Mouse (Mus musculus): ENCODE results near the gene Parp8. TPM values are rescaled to one million over a fixed set of nuclear protein-coding genes. Genes with fewer than 3 reads are reported as not detected.

The Parp8 gene
- polyA plus RNA-seq, 1 experiment from 2014 or later = 18.3 TPM

GRCm38 (mm10) chr13:117036277-117036676 is 10.9 kb upstream of the Parp8 start:
- Histone ChIP-seq H3K9me3 (ENCODE audit: control insufficient read depth, low read length) (no peaks in the 10 kb centered on the region), H3K4me2 (ENCODE audit: low read depth, severe bottlenecking) (no peak overlapping the region), H3K36me3 (ENCODE audit: control insufficient read depth, insufficient read depth, low read length) (no peaks in the 10 kb centered on the region), H3K4me1 (ENCODE audit: control insufficient read depth, insufficient read depth, low read length) (0 out of 2 replicates have a peak, but pooled peaks cover 2% of the 10 kb centered on the region), H3K9ac (ENCODE audit: low read length) (no peak overlapping the region), H3K4me3 (ENCODE audit: low read depth, low read length) (no peak overlapping the region), H3K27me3 (ENCODE audit: control insufficient read depth, insufficient read depth, low read length) (no peaks in the 10 kb centered on the region), H3K27ac (replicated peaks; ENCODE audit: low read depth, low read length) (no peak overlapping the region)
- WGBS = 88% methylated on average over 5 of the region's 5 CpGs
- ATAC-seq (ENCODE audit: insufficient number of reproducible peaks, low FRiP score, low TSS enrichment, low read depth) (no peak), DNase-seq (ENCODE audit: low spot score) (no peak)

- DNase-seq (ENCODE audit: low spot score) = no peak
- H3K36me3 ChIP-seq (ENCODE audit: control insufficient read depth, insufficient read depth, low read length) = no peaks in the 10 kb centered on the region
- H3K27ac ChIP-seq (replicated peaks; ENCODE audit: low read depth, low read length) = no peak overlapping the region
- H3K9ac ChIP-seq (ENCODE audit: low read length) = no peak overlapping the region
- no peak for ATAC-seq (ENCODE audit: insufficient number of reproducible peaks, low FRiP score, low TSS enrichment, low read depth)
- no peak overlapping the region for H3K4me2 ChIP-seq (ENCODE audit: low read depth, severe bottlenecking)
- H3K4me1 ChIP-seq (ENCODE audit: control insufficient read depth, insufficient read depth, low read length) = 0 out of 2 replicates have a peak, but pooled peaks cover 2% of the 10 kb centered on the region
- no peaks in the 10 kb centered on the region for H3K27me3 ChIP-seq (ENCODE audit: control insufficient read depth, insufficient read depth, low read length)
- 59% methylated on average over 2 of the region's 2 CpGs for WGBS
- no peak overlapping the region for H3K4me3 ChIP-seq (ENCODE audit: low read depth, low read length)
- no peaks in the 10 kb centered on the region for H3K9me3 ChIP-seq (ENCODE audit: control insufficient read depth, low read length)
Observed at GRCm38 (mm10) chr13:117035121-117035520, 9.8 kb upstream of the Parp8 start.

- no peaks in the 10 kb centered on the region for H3K9me3 ChIP-seq (ENCODE audit: control insufficient read depth, low read length)
- H3K4me1 ChIP-seq (ENCODE audit: control insufficient read depth, insufficient read depth, low read length) = 0 out of 2 replicates have a peak, but pooled peaks cover 2% of the 10 kb centered on the region
- H3K27me3 ChIP-seq (ENCODE audit: control insufficient read depth, insufficient read depth, low read length) = no peaks in the 10 kb centered on the region
- DNase-seq (ENCODE audit: low spot score) = no peak
- H3K27ac ChIP-seq (replicated peaks; ENCODE audit: low read depth, low read length) = no peak overlapping the region
- no peaks in the 10 kb centered on the region for H3K36me3 ChIP-seq (ENCODE audit: control insufficient read depth, insufficient read depth, low read length)
- no peak overlapping the region for H3K4me2 ChIP-seq (ENCODE audit: low read depth, severe bottlenecking)
- no peak overlapping the region for H3K4me3 ChIP-seq (ENCODE audit: low read depth, low read length)
- 82% methylated on average over 1 of the region's 1 CpGs for WGBS
- no peak overlapping the region for H3K9ac ChIP-seq (ENCODE audit: low read length)
- no peak for ATAC-seq (ENCODE audit: insufficient number of reproducible peaks, low FRiP score, low TSS enrichment, low read depth)
Observed at GRCm38 (mm10) chr13:117034676-117035075, 9.3 kb upstream of the Parp8 start.

GRCm38 (mm10) chr13:117033676-117034308 is 8.5 kb upstream of the Parp8 start:
- ATAC-seq (ENCODE audit: insufficient number of reproducible peaks, low FRiP score, low TSS enrichment, low read depth) (no peak), DNase-seq (ENCODE audit: low spot score) (no peak)
- H3K9me3 ChIP-seq (ENCODE audit: control insufficient read depth, low read length) = no peaks in the 10 kb centered on the region
- no peaks in the 10 kb centered on the region for H3K36me3 ChIP-seq (ENCODE audit: control insufficient read depth, insufficient read depth, low read length)
- H3K27me3 ChIP-seq (ENCODE audit: control insufficient read depth, insufficient read depth, low read length) = no peaks in the 10 kb centered on the region
- H3K9ac ChIP-seq (ENCODE audit: low read length) = no peak overlapping the region
- H3K27ac ChIP-seq (replicated peaks; ENCODE audit: low read depth, low read length) = no peak overlapping the region
- WGBS = 87% methylated on average over 5 of the region's 5 CpGs
- no peak overlapping the region for H3K4me3 ChIP-seq (ENCODE audit: low read depth, low read length)
- no peak overlapping the region for H3K4me2 ChIP-seq (ENCODE audit: low read depth, severe bottlenecking)
- 0 out of 2 replicates have a peak, but pooled peaks cover 2% of the 10 kb centered on the region for H3K4me1 ChIP-seq (ENCODE audit: control insufficient read depth, insufficient read depth, low read length)

GRCm38 (mm10) chr13:117032402-117032801 is 7.1 kb upstream of the Parp8 start:
- ATAC-seq (ENCODE audit: insufficient number of reproducible peaks, low FRiP score, low TSS enrichment, low read depth) = no peak
- H3K4me1 ChIP-seq (ENCODE audit: control insufficient read depth, insufficient read depth, low read length) = 0 out of 2 replicates have a peak, but pooled peaks cover 2% of the 10 kb centered on the region
- WGBS = 100% methylated on average over 1 of the region's 1 CpGs

DNA sequence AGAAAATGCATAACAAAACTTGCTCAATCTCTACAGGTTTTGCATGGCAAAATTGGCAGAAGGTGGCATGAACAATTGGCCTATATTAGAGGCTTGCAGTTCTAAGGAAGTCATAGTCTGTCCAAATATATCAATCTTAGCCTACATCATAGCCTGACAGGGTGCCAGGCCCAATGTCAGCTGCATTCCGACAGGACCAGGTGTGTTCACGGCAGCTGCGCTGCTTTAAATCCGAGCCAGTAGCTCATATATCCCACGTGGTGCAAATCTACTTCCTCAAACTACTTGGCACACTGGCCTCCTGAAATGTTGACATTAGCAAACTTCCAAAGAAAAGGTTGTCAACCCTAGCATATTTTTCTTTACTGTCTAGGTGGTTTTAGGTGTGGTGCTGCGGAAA is 6.2 kb upstream of the Parp8 start:
- ATAC-seq (ENCODE audit: insufficient number of reproducible peaks, low FRiP score, low TSS enrichment, low read depth) (no peak), DNase-seq (ENCODE audit: low spot score) (no peak)
- 68% methylated on average over 6 of the region's 6 CpGs for WGBS
- Histone ChIP-seq H3K27ac (replicated peaks; ENCODE audit: low read depth, low read length) (no peak overlapping the region), H3K4me3 (ENCODE audit: low read depth, low read length) (no peak overlapping the region), H3K9ac (ENCODE audit: low read length) (no peak overlapping the region), H3K36me3 (ENCODE audit: control insufficient read depth, insufficient read depth, low read length) (no peaks in the 10 kb centered on the region), H3K27me3 (ENCODE audit: control insufficient read depth, insufficient read depth, low read length) (no peaks in the 10 kb centered on the region), H3K4me1 (ENCODE audit: control insufficient read depth, insufficient read depth, low read length) (peaks cover 2% of the 10 kb centered on the region; the same call in 1 of the 2 replicates), H3K9me3 (ENCODE audit: control insufficient read depth, low read length) (no peaks in the 10 kb centered on the region), H3K4me2 (ENCODE audit: low read depth, severe bottlenecking) (no peak overlapping the region)

More at GRCm38 (mm10) chr13:117032402-117032801, 7.1 kb upstream of the Parp8 start:
- Histone ChIP-seq H3K36me3 (ENCODE audit: control insufficient read depth, insufficient read depth, low read length) (no peaks in the 10 kb centered on the region), H3K27me3 (ENCODE audit: control insufficient read depth, insufficient read depth, low read length) (no peaks in the 10 kb centered on the region), H3K4me2 (ENCODE audit: low read depth, severe bottlenecking) (no peak overlapping the region), H3K4me3 (ENCODE audit: low read depth, low read length) (no peak overlapping the region), H3K9me3 (ENCODE audit: control insufficient read depth, low read length) (no peaks in the 10 kb centered on the region), H3K27ac (replicated peaks; ENCODE audit: low read depth, low read length) (no peak overlapping the region), H3K9ac (ENCODE audit: low read length) (no peak overlapping the region)
- no peak for DNase-seq (ENCODE audit: low spot score)

GRCm38 (mm10) chr13:117028221-117028620 is 2.9 kb upstream of the Parp8 start:
- ATAC-seq (ENCODE audit: insufficient number of reproducible peaks, low FRiP score, low TSS enrichment, low read depth) = no peak
- Histone ChIP-seq H3K36me3 (ENCODE audit: control insufficient read depth, insufficient read depth, low read length) (no peaks in the 10 kb centered on the region), H3K4me3 (ENCODE audit: low read depth, low read length) (no peak overlapping the region), H3K4me2 (ENCODE audit: low read depth, severe bottlenecking) (no peak overlapping the region), H3K27ac (replicated peaks; ENCODE audit: low read depth, low read length) (no peak overlapping the region), H3K9me3 (ENCODE audit: control insufficient read depth, low read length) (no peaks in the 10 kb centered on the region), H3K4me1 (ENCODE audit: control insufficient read depth, insufficient read depth, low read length) (peaks cover 8% of the 10 kb centered on the region; the same call in 1 of the 2 replicates), H3K9ac (ENCODE audit: low read length) (no peak overlapping the region), H3K27me3 (ENCODE audit: control insufficient read depth, insufficient read depth, low read length) (no peaks in the 10 kb centered on the region)
- 79% methylated on average over 5 of the region's 5 CpGs for WGBS
- DNase-seq (ENCODE audit: low spot score) = no peak

DNA sequence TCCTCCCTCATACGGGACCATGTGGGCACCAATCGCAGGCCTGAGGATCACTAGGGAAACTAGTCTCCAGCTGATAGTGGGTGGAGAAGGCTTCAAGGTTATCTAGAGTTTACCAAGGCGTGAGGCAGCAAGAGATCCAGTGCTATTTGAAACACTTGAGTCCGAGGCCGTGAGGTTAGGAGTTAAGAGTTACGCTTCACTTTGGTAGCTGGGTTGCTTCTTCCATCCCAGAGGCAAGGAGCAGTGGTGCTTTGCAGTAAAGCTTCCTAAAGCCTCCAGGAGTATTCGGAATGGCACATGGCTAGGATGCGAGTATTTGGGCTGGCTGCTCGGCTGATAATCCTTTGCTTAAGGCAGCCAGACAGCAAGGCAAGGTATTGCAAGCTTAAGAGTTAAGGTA is 2.0 kb upstream of the Parp8 start:
- Histone ChIP-seq H3K4me3 (ENCODE audit: low read depth, low read length) (no peak overlapping the region), H3K4me1 (ENCODE audit: control insufficient read depth, insufficient read depth, low read length) (peaks cover 8% of the 10 kb centered on the region; the same call in 1 of the 2 replicates), H3K4me2 (ENCODE audit: low read depth, severe bottlenecking) (no peak overlapping the region), H3K27ac (replicated peaks; ENCODE audit: low read depth, low read length) (no peak overlapping the region), H3K36me3 (ENCODE audit: control insufficient read depth, insufficient read depth, low read length) (no peaks in the 10 kb centered on the region), H3K9ac (ENCODE audit: low read length) (no peak overlapping the region), H3K9me3 (ENCODE audit: control insufficient read depth, low read length) (no peaks in the 10 kb centered on the region), H3K27me3 (ENCODE audit: control insufficient read depth, insufficient read depth, low read length) (no peaks in the 10 kb centered on the region)
- DNase-seq (ENCODE audit: low spot score) = no peak
- no peak for ATAC-seq (ENCODE audit: insufficient number of reproducible peaks, low FRiP score, low TSS enrichment, low read depth)
- 78% methylated on average over 9 of the region's 9 CpGs for WGBS
